Mouse (Mus musculus) 3134 (cell line): ENCODE data around the gene Slc25a21.
A peak's percentile ranks its signal among the peaks of the same experiment; 100 is the strongest.

Experiments used
- DNase-seq: peaks from one replicate; pipeline ENCODE4 v3.0.0-alpha.2; 2011; ENCODE audit warnings: low spot score; ENCODE audit not compliant: insufficient read length; ENCODE audit errors: extremely low read depth

Slc25a21 gene

DNA sequence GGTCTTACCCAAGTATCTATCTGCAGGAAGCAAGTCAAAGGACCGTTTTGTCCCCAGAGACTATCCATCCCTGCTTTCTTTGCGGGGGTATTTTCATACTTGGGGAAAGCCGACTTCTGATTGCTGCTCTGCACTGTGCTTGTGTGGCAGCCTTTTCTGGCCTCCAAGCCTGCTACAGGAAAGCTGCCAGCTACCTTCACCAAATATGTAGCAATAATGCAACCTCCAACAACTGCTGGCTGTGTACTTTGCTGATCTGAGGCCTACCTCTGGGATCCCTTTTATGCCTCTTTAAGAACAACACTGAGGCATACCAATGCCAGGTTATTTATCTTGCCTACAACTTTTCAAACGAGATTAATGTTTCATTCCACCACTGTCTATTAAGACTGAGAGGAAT, 408.0 kb downstream of the Slc25a21 start:
- DNase-seq = no peak

DNA sequence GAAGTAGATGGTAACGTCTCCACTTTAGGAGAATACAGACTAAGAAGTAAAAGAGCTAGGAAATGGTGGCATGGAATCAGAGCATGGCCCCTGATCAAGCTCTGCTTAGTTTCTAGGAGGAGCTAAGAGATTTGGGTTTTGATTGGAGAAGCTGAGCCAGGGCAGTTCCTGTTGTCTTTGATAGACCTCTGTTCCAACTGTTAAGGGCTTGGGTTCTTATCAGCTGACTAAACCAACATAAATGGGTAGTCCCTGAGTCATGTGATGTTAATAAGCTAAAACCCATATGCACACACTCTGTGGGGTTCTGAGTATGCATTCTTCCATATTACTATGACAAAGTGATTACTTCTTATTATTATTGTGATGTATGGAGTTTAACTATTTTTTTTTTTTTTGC, 412.0 kb downstream of the Slc25a21 start:
- no peak for DNase-seq

DNA sequence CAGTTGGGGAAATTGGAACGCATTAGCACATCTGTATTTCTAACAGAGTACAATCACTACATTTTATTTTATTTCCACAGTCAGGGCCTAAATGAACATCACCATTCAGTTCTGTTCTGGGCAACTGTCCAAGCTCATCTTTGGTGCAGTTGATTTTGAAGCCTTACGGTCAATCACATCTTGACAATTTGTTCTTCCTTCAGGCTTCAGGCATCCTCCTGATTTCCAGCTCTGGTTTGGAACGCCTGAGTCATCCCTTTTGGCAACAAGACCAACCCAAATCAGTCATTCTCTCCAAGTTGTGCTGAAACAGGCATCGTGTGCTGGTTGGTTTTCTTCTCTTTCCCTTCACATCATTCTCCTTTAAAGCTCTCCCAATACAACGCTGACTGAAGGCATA, 416.1 kb downstream of the Slc25a21 start:
- peak; percentile 37 for DNase-seq

- peak; percentile 31 for DNase-seq
Measured at GRCm38 (mm10) chr12:56779621-56780020, 417.7 kb downstream of the Slc25a21 start.

GRCm38 (mm10) chr12:56773941-56774340, 423.3 kb downstream of the Slc25a21 start:
- no peak for DNase-seq

- DNase-seq = no peak
Measured at GRCm38 (mm10) chr12:56769421-56769820, 427.9 kb downstream of the Slc25a21 start.

GRCm38 (mm10) chr12:56767474-56767873, 429.8 kb downstream of the Slc25a21 start:
- no peak for DNase-seq

GRCm38 (mm10) chr12:56737104-56737503, 460.2 kb downstream of the Slc25a21 start:
- no peak for DNase-seq

GRCm38 (mm10) chr12:56727631-56728030, 469.6 kb downstream of the Slc25a21 start:
- no peak for DNase-seq

GRCm38 (mm10) chr12:56718707-56719051, 478.6 kb downstream of the Slc25a21 start:
- DNase-seq = no peak

DNA sequence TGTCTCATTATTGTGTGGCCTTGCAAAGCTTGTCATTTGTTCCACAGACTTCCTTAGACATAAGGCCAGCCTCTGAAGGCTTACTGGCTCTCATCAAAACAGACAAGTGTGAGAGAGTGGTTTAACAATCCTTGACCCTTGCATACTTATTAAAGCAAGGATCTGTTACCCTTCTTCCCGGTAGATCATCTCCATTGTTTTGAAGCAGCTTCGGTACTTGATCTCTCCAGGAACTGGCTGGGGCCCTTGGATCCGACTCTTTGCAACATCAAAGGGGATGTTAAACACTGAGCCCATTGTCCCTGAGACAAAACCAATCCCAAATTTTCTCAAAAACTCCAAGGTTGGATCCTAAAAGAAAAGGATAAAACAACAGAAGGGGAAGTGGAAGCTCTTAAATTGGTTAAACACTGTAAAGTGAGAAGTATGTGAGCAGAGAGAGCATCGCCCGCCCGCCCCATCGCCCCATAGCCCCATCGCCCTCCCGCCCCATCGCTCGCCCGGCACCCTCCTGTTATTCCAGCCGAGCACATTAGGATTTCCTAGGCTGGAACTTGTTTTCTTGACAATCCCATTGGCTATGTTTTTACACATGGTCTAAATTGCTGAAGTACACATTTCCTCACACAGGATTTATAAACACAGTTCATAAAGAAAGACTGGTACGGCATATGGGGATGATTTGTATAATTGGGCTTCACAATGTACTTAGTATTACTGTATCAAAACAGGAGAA, 479.1 kb downstream of the Slc25a21 start:
- no peak for DNase-seq

GRCm38 (mm10) chr12:56701004-56701403, 496.3 kb downstream of the Slc25a21 start:
- no peak for DNase-seq

DNA sequence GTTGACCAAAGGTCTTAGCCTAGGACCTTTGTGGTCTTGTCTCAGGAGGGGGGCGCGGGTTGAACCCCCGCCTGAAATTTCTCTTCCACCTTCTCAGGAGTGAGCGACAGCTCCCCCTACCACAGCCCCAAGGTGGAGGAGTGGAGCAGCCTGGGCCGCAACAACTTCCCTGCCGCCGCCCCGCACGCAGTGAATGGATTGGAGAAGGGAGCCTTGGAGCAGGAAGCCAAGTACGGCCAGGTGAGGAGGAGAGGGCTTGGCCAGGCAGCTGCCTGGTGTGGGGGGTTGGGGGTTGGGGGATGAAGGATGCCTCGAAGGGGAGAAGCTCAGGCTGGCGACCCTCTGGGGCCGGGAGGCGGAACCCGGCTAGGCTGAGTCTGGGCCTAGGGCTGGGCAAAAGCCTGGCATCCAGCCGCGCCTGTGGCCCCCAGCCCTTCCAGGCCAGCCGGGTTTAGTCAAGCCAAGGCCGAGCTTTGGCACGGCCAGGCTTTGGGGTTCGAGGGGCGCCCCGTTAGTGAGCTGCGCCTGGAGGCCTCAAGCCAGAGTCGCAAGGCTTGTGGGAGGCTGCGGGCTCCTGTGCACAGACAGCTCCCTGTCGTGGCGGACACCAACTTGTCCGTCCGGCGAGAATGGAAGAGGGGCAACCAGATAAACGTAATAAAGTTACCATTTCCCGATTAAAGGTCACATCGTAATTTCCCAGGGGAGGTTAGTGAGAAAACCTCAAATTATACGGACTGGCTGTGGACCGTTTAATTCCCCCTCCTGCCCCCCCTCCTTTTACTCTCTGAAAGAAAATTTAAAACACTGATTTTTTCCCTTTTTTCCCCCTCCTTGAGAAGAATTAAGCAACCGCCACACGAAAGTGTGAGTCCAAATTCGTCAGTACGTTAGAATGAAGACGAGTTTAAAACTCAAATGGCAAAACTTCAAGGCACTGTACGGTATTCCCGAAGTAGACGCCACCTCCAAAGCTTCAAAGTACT, 497.1 kb downstream of the Slc25a21 start:
- DNase-seq = no peak

GRCm38 (mm10) chr12:56699351-56699750, 497.9 kb downstream of the Slc25a21 start:
- DNase-seq = no peak

DNA sequence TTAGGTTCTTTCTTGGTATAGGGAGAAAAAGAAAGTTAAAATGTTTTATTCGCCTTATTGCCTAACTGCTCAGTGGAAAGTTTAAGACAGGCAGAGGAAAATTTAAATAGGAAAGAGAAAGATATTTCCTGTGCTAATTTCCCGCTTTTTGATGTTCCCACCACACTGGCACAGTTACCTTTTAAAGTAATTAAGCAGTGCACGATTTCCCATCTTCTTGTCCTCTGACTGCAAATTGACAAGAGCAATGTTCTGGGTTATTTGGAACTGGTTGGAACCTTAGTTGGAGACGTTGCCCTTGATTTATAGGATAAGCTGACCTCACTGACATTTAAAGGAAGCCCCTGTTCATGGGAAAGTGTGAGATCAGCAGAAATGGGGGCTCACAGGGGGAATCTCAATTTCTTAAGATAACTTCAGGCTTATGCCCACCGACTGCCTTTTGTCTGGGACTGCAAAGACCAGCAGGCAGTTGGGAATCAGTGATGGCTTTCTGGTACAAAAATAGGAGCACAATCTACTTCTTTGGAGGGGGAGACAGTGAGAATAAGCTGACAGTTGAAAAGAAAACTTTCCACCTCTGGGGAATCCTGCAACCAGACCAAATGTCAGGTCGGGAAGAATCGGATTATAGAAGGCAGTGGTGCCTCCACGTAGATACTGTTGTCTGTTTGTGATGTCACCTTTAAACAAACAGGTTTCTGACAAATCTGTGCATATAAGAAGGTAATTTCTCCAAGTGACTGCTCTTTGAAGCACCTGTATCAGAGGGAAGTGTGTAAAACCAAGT, 498.9 kb downstream of the Slc25a21 start:
- no peak for DNase-seq

DNA sequence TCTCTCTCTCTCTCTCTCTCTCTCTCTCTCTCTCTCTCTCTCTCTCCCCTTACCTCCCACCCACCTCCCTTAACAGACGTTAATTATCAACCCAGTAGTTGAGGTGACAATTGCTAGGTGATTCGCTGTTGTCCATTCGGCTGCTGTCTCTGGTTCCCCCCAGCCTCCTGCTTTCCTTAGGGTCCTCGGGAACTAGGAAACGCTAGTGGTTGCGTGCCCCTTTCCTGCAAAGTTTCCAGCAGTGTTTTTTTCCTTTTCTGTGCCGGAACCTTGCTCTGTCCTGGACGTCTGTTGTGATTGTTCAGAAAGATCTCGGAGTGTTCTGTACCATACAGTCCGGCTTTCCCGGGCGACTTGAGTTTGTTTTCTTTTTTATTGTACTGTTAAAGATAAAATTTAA, 499.5 kb downstream of the Slc25a21 start:
- DNase-seq = no peak

DNA sequence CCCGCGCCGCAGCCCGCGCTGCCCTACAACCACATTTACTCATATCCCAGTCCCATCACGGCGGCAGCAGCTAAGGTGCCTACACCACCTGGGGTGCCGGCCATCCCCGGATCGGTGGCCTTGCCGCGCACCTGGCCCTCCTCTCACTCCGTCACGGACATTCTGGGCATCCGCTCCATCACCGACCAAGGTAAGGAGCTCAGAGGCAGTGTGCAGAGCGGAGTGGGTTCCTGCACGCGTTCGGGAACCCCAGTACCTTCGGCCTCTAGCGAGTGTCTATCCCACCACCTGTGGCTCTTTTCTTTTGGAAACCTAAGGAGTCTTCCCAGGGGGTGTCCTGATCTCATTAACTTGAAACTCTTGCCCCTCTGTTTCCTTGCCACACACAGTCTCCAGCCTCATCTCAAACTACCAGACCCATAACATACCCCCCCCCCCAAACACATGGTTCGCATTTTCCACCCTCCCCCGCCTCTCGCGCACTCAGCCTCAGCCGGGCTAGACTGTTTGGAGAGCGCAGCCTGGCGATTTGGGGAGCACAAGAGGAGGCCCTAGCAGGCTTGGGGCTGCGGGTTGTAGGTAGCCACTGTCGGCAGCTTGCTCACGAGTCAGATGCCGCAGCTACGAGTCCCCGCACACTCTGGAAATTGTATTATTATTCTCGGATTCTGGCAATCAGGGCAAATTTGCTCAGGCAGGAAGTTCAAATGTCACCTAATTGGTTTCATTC, 500.1 kb downstream of the Slc25a21 start:
- DNase-seq = peak; percentile 28

DNA sequence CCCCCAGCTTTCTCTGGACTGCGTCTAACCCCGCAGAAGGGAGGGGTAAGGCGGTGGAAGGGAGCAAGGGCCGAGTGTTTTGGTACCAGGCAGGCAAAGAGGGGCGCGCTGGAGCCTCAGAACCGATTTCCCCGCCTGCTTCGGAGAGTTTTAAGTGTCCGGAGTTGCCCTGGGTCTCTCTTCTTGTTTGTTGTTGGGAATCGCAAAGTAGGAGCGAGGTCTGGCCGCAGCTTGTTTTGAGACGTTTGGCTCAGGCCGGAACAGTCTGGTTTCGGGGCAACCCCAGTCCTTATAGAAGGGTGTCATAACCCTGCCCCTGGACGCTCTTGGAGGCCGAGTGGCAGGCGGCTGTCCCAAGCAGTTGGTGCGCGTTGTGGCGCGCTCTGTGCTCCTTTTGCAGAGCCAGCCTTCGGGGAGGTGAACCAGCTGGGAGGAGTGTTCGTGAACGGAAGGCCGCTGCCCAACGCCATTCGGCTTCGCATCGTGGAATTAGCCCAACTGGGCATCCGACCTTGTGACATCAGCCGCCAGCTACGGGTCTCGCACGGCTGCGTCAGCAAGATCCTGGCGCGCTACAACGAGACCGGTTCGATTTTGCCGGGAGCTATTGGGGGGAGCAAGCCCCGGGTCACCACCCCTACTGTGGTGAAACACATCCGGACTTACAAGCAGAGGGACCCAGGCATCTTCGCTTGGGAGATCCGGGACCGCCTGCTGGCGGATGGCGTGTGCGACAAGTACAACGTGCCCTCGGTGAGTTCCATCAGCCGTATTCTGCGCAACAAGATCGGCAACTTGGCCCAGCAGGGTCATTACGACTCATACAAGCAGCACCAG, 500.9 kb downstream of the Slc25a21 start:
- peak; percentile 82 for DNase-seq

DNA sequence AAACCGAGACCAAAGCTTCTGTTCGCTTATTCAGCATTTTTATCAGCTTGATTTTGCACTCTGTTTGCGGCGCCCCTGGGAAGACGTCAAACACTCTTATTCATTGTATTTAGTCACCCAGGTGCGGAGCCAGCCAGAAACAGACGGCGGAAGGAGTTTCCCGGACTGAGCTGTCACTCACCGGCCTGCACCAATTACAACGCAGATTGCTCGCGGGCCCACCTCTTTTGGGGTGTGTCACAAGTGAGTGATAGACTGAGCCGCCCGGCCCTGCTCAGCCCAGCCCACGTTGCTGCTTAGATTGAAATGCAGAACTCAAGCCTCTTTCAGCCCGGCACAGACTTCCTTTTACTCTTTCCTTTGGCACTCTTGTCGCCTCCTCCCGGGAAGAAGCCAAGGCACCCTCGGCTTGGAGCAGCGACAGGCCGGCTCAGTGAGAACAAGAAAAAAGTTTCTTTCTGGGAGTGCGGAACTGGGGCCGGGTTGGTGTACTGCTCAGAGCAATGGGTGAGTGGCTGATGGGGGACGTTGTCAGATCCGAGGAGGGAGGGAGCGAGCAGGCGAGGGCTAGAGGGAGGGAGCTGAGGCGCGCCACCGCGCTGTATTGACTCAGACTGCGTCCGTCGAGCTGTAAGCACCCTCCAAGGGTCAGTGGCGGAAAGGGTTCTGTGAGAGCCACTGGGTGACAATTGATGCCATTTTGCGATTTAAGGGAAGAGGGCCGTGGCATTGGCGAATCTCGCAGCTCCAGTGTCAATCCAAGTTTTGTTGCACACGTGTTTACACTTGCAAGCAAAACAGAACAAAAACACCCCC, 501.7 kb downstream of the Slc25a21 start:
- DNase-seq = peak; percentile 89
